Mouse (Mus musculus) spleen, adult 2 months (tissue): ENCODE measurements around the gene Hemgn. TPM values are rescaled to one million over a fixed set of nuclear protein-coding genes. Genes with fewer than 3 reads are reported as not detected.
A peak's percentile ranks its signal among the peaks of the same experiment; 100 is the strongest.

Source experiments
- DNase-seq, 2 experiments: peaks; one replicate each; pipeline versions ENCODE4 v3.0.0 to v3.0.0-alpha.2; 2012 to 2021; ENCODE audit warnings: low spot score in 2 of 2, low read depth in 1 of 2
- H3K27ac ChIP-seq: fragments of 200-500 bp; 2 replicates; pipeline ENCODE4 v1.5.1; 2012; ENCODE audit warnings: low read length, inconsistent platforms; ENCODE audit not compliant: insufficient read depth
- H3K27me3 ChIP-seq: fragments of 200-500 bp; 2 replicates; pipeline ENCODE4 v1.6.1; 2012; ENCODE audit warnings: mild to moderate bottlenecking, moderate library complexity, low read length, inconsistent platforms; ENCODE audit not compliant: control insufficient read depth, insufficient read depth
- H3K36me3 ChIP-seq: fragments of 200-500 bp; 2 replicates; pipeline ENCODE4 v1.6.1; 2012; ENCODE audit warnings: mild to moderate bottlenecking, low read length, inconsistent platforms; ENCODE audit not compliant: control insufficient read depth, insufficient read depth
- H3K4me1 ChIP-seq: fragments of 200-500 bp; 2 replicates; pipeline ENCODE4 v1.6.1; 2011; ENCODE audit warnings: inconsistent platforms; ENCODE audit not compliant: control insufficient read depth, insufficient read depth, insufficient read length
- H3K4me3 ChIP-seq: fragments of 200-500 bp; 2 replicates; pipeline ENCODE4 v1.5.1; 2011; ENCODE audit warnings: mild to moderate bottlenecking, inconsistent platforms; ENCODE audit not compliant: insufficient read depth, insufficient read length; ENCODE audit errors: extremely low read depth
- CTCF ChIP-seq: fragments of 200-500 bp; IDR thresholded peaks from 2 replicates; pipeline ENCODE4 v1.5.1; 2011; ENCODE audit warnings: mild to moderate bottlenecking, inconsistent platforms; ENCODE audit not compliant: insufficient read depth, insufficient read length, insufficient replicate concordance; ENCODE audit errors: extremely low read depth
- POLR2A ChIP-seq: fragments of 200-500 bp; IDR thresholded peaks from 2 replicates; pipeline ENCODE4 v1.6.1; 2011; ENCODE audit warnings: low read depth, low read length, inconsistent platforms
- WGBS: fragments of 180-500 bp; shearing (Covaris S2); methylation state at CpG from one replicate; pipeline ENCODE4 v1.1.7; 2018; 5-methylcytosine and 5-hydroxymethylcytosine counted together
- polyA plus RNA-seq: library from polyadenylated mRNA; depleted of rRNA; stranded (reverse); fragments of >200 nt; gene quantifications from 2 replicates; pipeline ENCODE4 v1.2.3, GENCODE M21; 2012

The Hemgn gene
- polyA plus RNA-seq, 1 experiment = 9.8 TPM

- peak; percentile 49 to 75 for DNase-seq
- TF ChIP-seq CTCF = peak; percentile 76; the same call in 1 of the 2 replicates
- TF ChIP-seq POLR2A = no peak
- peak overlapping the region; percentile 38; the same call in 1 of the 2 replicates for H3K4me3 ChIP-seq
- H3K27ac ChIP-seq = no peak overlapping the region
- WGBS = 23% methylated on average over 22 of the region's 22 CpGs
- H3K4me1 ChIP-seq = no peaks in the 10 kb centered on the region
- 0 out of 2 replicates have a peak, but pooled peaks cover 1% of the 10 kb centered on the region for H3K27me3 ChIP-seq
- peaks cover 12% of the 10 kb centered on the region for H3K36me3 ChIP-seq
Measured at GRCm38 (mm10) chr4:46374869-46375368, 38.4 kb downstream of the Hemgn start.

- Histone ChIP-seq H3K27me3 (0 out of 2 replicates have a peak, but pooled peaks cover 1% of the 10 kb centered on the region), H3K4me1 (no peaks in the 10 kb centered on the region), H3K27ac (no peak overlapping the region), H3K4me3 (no peak overlapping the region), H3K36me3 (peaks cover 9% of the 10 kb centered on the region)
- WGBS = 55% methylated on average over 6 of the region's 6 CpGs
- DNase-seq = peak in 1 of 2 experiments; percentile 18
- TF ChIP-seq POLR2A (no peak), CTCF (peak; percentile 11; the same call in 1 of the 2 replicates)
Measured at GRCm38 (mm10) chr4:46374455-46374854, 38.9 kb downstream of the Hemgn start.

- 16% methylated on average over 19 of the region's 19 CpGs for WGBS
- no peak for TF ChIP-seq CTCF
- no peak for TF ChIP-seq POLR2A
- Histone ChIP-seq H3K36me3 (no peaks in the 10 kb centered on the region), H3K27me3 (0 out of 2 replicates have a peak, but pooled peaks cover 1% of the 10 kb centered on the region), H3K27ac (no peak overlapping the region), H3K4me1 (no peaks in the 10 kb centered on the region), H3K4me3 (no peak overlapping the region)
- no peak for DNase-seq
Measured at GRCm38 (mm10) chr4:46371030-46371429, 42.3 kb downstream of the Hemgn start.

GRCm38 (mm10) chr4:46370406-46370805 is 42.9 kb downstream of the Hemgn start:
- Histone ChIP-seq H3K27me3 (0 out of 2 replicates have a peak, but pooled peaks cover 1% of the 10 kb centered on the region), H3K36me3 (no peaks in the 10 kb centered on the region), H3K4me3 (no peak overlapping the region), H3K4me1 (no peaks in the 10 kb centered on the region), H3K27ac (no peak overlapping the region)
- no peak for DNase-seq
- TF ChIP-seq POLR2A = no peak
- 50% methylated on average over 6 of the region's 6 CpGs for WGBS

GRCm38 (mm10) chr4:46369070-46369469 is 44.2 kb downstream of the Hemgn start:
- H3K27ac ChIP-seq = no peak overlapping the region
- H3K36me3 ChIP-seq = no peaks in the 10 kb centered on the region
- TF ChIP-seq POLR2A = no peak
- no peak for TF ChIP-seq CTCF
- no peak overlapping the region for H3K4me3 ChIP-seq
- H3K27me3 ChIP-seq = 0 out of 2 replicates have a peak, but pooled peaks cover 1% of the 10 kb centered on the region
- 66% methylated on average over 4 of the region's 4 CpGs for WGBS
- no peaks in the 10 kb centered on the region for H3K4me1 ChIP-seq
- DNase-seq = no peak

GRCm38 (mm10) chr4:46367487-46367959 is 45.8 kb downstream of the Hemgn start:
- H3K36me3 ChIP-seq = no peaks in the 10 kb centered on the region
- no peak overlapping the region for H3K27ac ChIP-seq
- no peaks in the 10 kb centered on the region for H3K4me1 ChIP-seq
- WGBS = 30% methylated on average over 12 of the region's 12 CpGs
- TF ChIP-seq CTCF (no peak), POLR2A (no peak)
- no peak for DNase-seq
- no peak overlapping the region for H3K4me3 ChIP-seq
- H3K27me3 ChIP-seq = 0 out of 2 replicates have a peak, but pooled peaks cover 1% of the 10 kb centered on the region

GRCm38 (mm10) chr4:46364360-46364759 is 48.9 kb downstream of the Hemgn start:
- Histone ChIP-seq H3K4me1 (no peaks in the 10 kb centered on the region), H3K27ac (no peak overlapping the region), H3K27me3 (no peaks in the 10 kb centered on the region), H3K4me3 (no peak overlapping the region), H3K36me3 (no peaks in the 10 kb centered on the region)
- TF ChIP-seq CTCF (no peak), POLR2A (no peak)
- WGBS = 79% methylated on average over 2 of the region's 2 CpGs
- DNase-seq = no peak
